Mouse (Mus musculus) gastrocnemius, adult 2 months (tissue): ENCODE measurements around the gene Misp. TPM values are rescaled to one million over a fixed set of nuclear protein-coding genes. Genes with fewer than 3 reads are reported as not detected.
A peak's percentile ranks its signal among the peaks of the same experiment; 100 is the strongest.

ENCODE experiments used
- DNase-seq: peaks from one replicate; pipeline ENCODE4 v3.0.0; 2022
- H3K27ac ChIP-seq: fragments of 200-600 bp; 2 replicates; pipeline ENCODE4 v1.8.1; 2022; ENCODE audit warnings: mild to moderate bottlenecking
- H3K4me3 ChIP-seq: fragments of 200-600 bp; 2 replicates; pipeline ENCODE4 v1.8.1; 2022; ENCODE audit warnings: mild to moderate bottlenecking, moderate library complexity
- CTCF ChIP-seq: fragments of 200-600 bp; IDR thresholded peaks from 2 replicates; pipeline ENCODE4 v1.8.1; 2022; ENCODE audit warnings: antibody characterized with exemption, mild to moderate bottlenecking, moderate library complexity
- intact Hi-C: fragments of 180-260 bp; cut with DNase I; formaldehyde crosslinking; loops from one replicate; pipeline ENCODE4 v1.15.1; 2025
- total RNA-seq, 2 experiments: library from RNA; stranded (reverse); gene quantifications; 2 replicates each; pipeline ENCODE4 v1.2.3; 2021

The Misp gene
- total RNA-seq, 2 experiments from 2014 or later: not detected

DNA sequence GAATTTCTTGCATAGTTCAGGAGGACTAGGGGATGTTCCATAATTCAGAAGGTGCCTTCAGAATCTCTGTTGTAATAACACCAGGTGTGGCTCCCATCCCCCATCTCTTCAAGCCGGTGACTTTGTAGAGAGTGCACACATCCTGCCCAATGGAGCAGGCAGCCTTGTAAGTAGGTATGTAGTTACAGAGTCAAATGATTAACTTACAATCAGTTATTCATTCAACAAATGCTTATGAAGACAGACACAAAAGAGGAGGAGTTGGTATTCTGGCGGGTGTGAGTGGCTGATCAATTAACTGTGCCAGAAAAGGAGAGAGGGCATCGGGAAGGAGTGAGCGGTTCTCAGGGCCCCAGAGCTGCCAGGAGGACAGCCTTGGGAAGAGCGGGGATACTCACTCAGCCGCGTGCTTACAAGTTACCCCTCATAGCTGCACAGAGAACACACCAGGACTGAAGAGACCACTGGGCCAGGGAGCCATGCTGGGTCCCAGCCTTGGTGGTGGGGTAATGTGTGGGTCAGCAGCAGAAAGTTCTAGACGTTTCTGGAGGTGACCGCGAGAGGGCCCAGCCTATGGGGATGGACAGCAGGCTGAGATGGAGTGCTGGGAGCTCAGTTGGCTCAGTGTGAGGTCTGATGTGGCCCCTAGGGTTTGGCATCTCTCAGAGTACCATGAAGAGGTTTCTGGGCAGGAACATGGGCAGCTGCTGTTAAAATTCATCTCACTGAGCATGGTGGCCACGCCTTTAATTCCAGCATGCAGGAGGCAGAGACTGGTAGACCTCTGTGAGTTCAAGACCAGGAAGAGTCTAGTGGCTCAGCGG, 4.9 kb upstream of the Misp start:
- Histone ChIP-seq H3K27ac (no peak overlapping the region), H3K4me3 (no peak overlapping the region)
- DNase-seq: no peak
- intact Hi-C loops: no loop called here
- no peak for TF ChIP-seq CTCF

GRCm38 (mm10) chr10:79817111-79817510, 3.7 kb upstream of the Misp start:
- peak; percentile 44 for TF ChIP-seq CTCF
- Histone ChIP-seq H3K27ac (no peak overlapping the region), H3K4me3 (no peak overlapping the region)
- no peak for DNase-seq
- intact Hi-C loops: no loop called here

DNA sequence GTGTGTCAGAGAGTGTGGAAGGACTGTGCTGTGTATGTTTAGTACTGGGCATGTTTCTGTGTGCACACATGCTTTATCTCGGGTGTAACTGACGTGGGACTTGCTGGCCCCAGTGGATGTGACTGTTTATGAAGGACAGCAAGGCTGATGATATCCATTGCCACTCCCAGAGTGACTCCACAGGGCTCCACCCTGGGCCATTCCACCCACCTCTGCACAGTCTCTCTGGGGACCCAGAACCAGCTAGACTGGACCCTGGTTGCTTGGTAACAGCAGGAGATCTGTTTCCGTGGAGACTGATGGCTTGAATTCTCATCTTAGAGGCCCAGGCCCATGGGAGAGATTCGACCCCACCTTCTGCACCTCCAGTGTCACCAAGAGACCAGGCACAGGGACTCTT, 2.6 kb upstream of the Misp start:
- no peak for DNase-seq
- TF ChIP-seq CTCF: no peak
- Histone ChIP-seq H3K27ac (no peak overlapping the region), H3K4me3 (no peak overlapping the region)
- intact Hi-C loops: no loop called here

- intact Hi-C loops: no loop called here
- Histone ChIP-seq H3K4me3 (no peak overlapping the region), H3K27ac (no peak overlapping the region)
- DNase-seq: peak; percentile 23
- no peak for TF ChIP-seq CTCF
Observed at GRCm38 (mm10) chr10:79819606-79820005, 1.2 kb upstream of the Misp start.

- Histone ChIP-seq H3K4me3 (no peak overlapping the region), H3K27ac (no peak overlapping the region)
- DNase-seq: peak; percentile 14
- intact Hi-C loops: no loop called here
- no peak for TF ChIP-seq CTCF
Observed at GRCm38 (mm10) chr10:79820277-79820676, 512 bp upstream of the Misp start.

DNA sequence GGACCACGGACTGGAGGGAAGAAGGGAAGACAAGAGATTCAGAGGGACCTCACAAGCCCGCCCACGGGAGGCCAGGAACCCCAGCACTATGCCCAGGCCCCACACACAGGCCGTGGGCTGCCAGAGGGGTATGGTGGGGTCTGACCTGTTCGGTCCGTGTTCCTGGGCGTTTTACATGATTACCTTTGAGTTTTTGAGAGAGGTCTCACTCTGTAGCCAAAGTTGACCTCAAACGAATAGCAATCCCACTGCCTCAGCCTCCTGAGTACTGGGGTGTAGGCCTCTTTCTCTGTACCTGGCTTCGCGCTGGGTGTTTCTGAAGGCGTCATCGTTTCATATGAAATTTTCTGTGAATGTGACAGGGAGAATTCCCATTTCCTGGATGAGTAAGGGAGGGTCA, 942 bp downstream of the Misp start:
- Histone ChIP-seq H3K4me3 (no peak overlapping the region), H3K27ac (no peak overlapping the region)
- intact Hi-C loops: no loop called here
- no peak for DNase-seq
- TF ChIP-seq CTCF: no peak

GRCm38 (mm10) chr10:79822372-79822771, 1.6 kb downstream of the Misp start:
- TF ChIP-seq CTCF: no peak
- Histone ChIP-seq H3K4me3 (no peak overlapping the region), H3K27ac (peak overlapping the region; percentile 24; the same call in 1 of the 2 replicates)
- intact Hi-C loops: no loop called here
- no peak for DNase-seq

DNA sequence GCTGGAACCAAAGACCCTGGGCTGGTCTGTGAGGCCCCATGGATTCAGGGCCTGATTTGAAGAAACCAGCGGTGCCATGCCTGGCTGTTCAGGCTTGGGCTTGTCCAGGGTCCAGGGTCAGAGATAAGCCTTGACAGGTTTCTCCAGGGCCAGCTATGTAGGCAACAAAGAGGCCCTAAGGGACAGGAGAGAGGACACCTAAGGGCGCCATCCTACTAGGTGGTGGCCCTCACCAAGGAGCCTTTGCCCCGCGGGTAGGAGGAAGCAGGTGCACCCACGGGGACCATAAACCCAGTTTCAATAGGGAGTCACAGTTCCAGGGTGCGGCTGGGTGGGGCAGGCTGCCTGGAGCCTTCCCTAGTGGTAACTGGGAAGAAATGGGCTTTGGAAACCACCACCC, 2.2 kb downstream of the Misp start:
- intact Hi-C loops: no loop called here
- DNase-seq: no peak
- Histone ChIP-seq H3K27ac (no peak overlapping the region), H3K4me3 (no peak overlapping the region)
- no peak for TF ChIP-seq CTCF

GRCm38 (mm10) chr10:79824413-79824812, 3.6 kb downstream of the Misp start:
- intact Hi-C loops: no loop called here
- no peak for DNase-seq
- H3K4me3 ChIP-seq: peak overlapping the region; percentile 32
- no peak for TF ChIP-seq CTCF
- peak overlapping the region; percentile 54 for H3K27ac ChIP-seq

DNA sequence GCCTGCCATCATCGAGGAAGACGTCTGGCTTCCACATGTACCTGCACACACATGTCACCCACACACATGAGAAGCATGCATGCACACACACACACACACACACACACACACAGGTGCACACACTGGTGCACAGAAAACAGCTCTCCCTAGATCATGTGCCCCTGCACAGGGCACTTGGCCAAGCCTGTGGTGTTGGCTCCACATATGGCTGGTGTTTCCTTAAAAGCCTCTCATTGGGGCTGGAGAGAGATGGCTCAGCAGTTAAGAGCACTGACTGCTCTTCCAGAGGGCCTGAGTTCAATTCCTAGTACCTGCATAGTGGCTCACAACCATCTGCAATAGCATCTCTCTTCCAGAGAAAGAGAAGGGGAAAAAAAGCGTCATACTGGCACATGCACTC, 10.8 kb downstream of the Misp start:
- no peak for DNase-seq
- no peak for TF ChIP-seq CTCF
- H3K4me3 ChIP-seq: no peak overlapping the region
- H3K27ac ChIP-seq: no peak overlapping the region
- intact Hi-C loops: loop anchor here (10.0 kb wide), 1 partner anchor 53 kb away; the partner anchor contains the start of gene Elane

DNA sequence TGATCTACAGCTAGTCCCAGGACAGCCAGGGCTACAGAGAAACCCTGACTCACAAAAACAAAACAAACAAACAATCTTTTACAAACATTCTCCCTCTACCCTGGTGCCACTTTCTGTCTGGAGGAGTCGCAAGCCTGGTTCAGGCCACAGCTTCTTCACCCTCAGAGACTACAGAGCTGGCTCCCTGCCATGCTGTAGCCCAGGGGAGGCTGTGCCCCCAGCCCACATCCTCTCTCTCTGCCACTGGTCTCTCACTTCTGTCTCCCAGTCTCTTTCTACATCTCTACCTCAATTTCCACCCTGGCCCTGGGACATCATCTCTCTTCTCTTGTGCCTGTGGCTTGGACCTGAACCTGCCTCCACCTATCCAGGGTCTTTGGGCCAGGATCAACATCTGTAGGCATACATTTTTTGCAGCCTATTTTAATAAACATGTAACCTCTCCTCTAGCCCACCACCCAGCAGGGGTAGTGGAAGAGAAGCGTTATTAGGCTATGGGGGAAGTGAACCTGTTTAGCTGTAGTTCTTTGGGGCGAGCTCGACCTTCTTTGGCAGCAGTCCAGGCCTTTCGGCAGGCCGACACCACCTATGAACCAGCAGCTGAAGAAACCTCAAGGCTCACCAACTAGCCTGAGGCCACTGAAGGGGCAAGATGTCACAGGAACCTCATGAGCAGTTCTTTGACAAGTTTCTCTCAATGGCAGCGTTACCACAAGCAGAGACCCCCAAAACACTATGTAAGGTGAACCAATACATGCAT, 11.4 kb downstream of the Misp start:
- no peak for TF ChIP-seq CTCF
- Histone ChIP-seq H3K4me3 (no peak overlapping the region), H3K27ac (no peak overlapping the region)
- intact Hi-C loops: loop anchor here (10.0 kb wide), 1 partner anchor 53 kb away; the partner anchor contains the start of gene Elane
- DNase-seq: no peak

- TF ChIP-seq CTCF: no peak
- H3K27ac ChIP-seq: no peak overlapping the region
- intact Hi-C loops: loop anchor here (10.0 kb wide), 1 partner anchor 52 kb away; the partner anchor contains the start of gene Elane
- H3K4me3 ChIP-seq: no peak overlapping the region
- DNase-seq: no peak
Observed at GRCm38 (mm10) chr10:79832786-79833181, 12.0 kb downstream of the Misp start.

DNA sequence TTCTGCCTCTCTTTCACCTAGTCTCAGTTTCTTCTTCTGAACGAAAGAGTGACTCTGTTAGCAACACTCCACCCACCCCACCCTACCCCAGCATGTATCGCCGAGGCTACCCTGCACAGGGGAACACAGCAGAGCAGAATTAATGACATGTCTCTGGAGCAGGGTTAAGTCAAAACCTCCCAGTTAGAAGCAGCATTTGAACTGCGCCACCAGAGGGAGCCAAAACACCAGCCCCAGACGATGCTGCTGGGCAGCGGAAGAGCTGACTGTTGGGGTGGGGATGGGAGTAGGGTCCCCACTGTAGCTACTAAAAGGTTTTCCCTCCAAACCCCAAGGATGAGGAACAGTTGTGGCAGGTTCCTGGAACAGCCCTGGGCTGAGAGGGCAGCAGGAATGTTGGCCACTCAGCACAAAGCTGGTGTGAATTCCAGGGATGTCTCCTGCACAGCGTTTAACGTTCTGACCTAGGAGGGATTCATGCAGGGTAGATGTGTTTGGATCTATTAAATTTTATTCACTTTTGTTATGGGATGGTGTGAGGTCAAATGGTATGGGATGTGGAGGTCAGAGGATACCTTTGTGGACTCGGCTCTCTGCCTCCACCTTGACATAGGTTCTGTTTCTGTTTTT, 14.1 kb downstream of the Misp start:
- no peak overlapping the region for H3K27ac ChIP-seq
- intact Hi-C loops: loop anchor here (1.0 to 10.0 kb wide), 3 partner anchors 50 to 122 kb away; partner anchors contain the start of gene Elane
- peak; percentile 90 for TF ChIP-seq CTCF
- peak; percentile 82 for DNase-seq
- H3K4me3 ChIP-seq: no peak overlapping the region
